Mouse (Mus musculus) NIH3T3 (cell line): ENCODE measurements around the gene March2.

ENCODE experiments used
- DNase-seq: peaks from one replicate; pipeline ENCODE4 v3.0.0-alpha.2; 2012; ENCODE audit warnings: low read depth

Gene March2

GRCm38 (mm10) chr17:33637038-33637437 lies 81.4 kb downstream of the March2 start:
- DNase-seq, result peak; percentile 75
